Mouse (Mus musculus): ENCODE data around the gene Calr4.

DNA sequence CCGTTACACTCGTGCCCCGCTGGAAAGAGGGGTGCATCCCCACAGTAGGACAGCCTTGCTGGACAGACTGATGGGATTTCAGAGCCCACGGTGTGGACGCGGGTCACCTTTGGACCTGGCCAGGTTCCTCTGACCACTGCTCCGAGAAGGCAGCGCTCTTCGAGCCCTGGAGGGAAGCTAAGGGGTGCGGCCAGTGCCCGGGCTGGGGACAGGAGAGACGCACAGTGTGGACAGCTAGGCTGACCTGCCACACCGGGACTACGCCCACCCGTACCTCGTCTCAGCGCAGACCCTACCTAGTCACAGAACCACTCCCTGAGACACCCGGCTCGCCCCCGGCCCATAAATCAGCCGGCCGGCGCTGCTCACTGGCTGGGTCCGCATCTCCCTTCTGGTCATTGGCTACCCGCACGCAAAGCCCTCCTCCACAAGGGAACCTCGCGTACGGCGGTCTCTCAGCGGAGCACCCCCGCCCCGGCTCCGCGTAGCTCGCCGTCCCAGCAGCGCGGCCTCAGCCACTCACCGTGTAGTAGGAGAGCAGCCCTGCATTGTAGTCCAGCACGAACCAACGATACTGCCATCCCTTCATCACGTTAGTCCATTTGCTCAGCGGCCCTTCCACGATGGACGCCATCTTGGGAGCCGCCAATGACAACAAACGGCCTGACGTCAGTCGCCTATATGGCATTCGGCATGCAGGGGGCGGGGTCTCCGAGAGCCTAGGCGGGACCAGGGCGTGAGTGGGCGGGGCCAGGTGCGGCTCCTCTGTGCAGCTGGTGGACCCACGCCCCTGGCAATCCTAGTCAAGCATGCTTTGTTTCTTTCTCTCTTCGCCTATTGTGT, 32.5 kb upstream of the Calr4 start, which contains the start of gene Osbpl9:
- TF ChIP-seq CTCF (IDR thresholded peaks at IDR 0.05; ENCODE audit: low read depth, low read length), result no peak
- no peak for TF ChIP-seq GATA1 (IDR thresholded peaks at IDR 0.05; ENCODE audit: borderline replicate concordance, low read length)
- no peak for TF ChIP-seq GATA2 (IDR thresholded peaks at IDR 0.05; ENCODE audit: borderline replicate concordance, low read depth, low read length)
- TF ChIP-seq POLR2AphosphoS5 (IDR thresholded peaks at IDR 0.05; ENCODE audit: insufficient replicate concordance, low read depth, low read length), result no peak
- TF ChIP-seq TAL1 (conservative IDR thresholded peaks at IDR 0.05; ENCODE audit: low read depth, low read length), result no peak
